Mouse (Mus musculus): ENCODE measurements at regions not wholly inside any gene's neighbourhood (a gene's known extent, or its start where the extent isn't known, plus 50 kb on each side); places are given as distances from the start of the nearest gene placed in this dataset.

DNA sequence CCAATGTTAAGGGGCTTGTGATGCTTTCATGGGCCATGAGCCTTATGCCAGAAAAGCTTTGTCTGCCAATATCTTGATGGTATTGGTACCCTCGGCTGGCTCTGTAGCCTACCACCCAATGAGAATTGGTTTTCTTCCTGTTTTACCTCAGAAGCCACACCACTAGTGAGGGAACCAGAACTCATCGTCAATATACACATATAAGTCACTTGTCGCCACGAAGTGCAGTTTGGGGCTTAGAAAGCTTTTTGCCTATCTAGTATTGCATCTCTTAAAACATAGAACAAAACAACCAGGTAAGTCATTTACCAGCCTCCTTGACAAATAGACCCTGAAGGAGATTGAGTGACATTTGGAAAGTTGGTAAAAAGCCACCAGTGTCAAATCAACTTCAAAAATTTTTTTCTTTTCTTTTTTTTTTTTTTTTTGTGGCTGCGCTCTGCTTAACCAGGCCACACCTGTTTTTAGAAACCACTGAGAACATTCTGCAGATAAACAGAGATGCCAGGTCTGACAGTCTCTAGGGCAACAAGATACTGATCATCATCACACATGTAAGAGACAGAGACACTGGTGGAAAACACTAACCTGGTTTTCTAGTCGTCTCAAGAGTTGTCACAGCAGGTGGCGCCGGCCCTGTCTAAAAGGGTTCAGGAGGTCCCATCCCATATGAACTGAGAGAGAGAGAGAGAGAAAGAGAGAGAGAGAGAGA, 292.4 kb downstream of the Ets1 start:
- TF ChIP-seq CTCF (conservative IDR thresholded peaks at IDR 0.05; ENCODE audit: low read length) (no peak), NANOG (IDR thresholded peaks at IDR 0.05; ENCODE audit: borderline replicate concordance, low read length) (no peak)
